Mouse (Mus musculus): ENCODE measurements around the gene Pou1f1. TPM values are rescaled to one million over a fixed set of nuclear protein-coding genes. Genes with fewer than 3 reads are reported as not detected.

The Pou1f1 gene
- polyA plus RNA-seq, 1 experiment from 2014 or later: not detected

DNA sequence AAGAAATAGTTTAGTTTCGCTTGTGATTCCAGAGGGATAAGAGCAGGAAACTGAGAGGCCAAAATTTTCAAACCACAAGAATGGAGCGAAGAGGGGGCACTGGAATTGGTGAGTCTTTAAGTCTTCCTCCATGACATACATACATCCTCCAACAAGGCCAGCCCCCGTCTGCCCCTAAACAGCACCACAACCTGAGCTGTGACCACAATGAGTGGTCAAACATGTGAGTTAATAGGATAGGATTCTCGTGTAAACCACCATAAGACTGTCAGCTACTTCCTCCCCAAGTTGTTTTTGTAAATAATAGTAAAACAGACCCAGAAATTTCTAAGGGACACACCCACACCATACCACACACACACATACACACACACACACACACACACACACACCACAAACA, 48.5 kb downstream of the Pou1f1 start:
- no peak overlapping the region for H3K27ac ChIP-seq (replicated peaks)
- no peak overlapping the region for H3K9ac ChIP-seq (replicated peaks)
- WGBS: 79% methylated on average over 4 of the region's 4 CpGs
- ATAC-seq (ENCODE audit: low FRiP score, low read depth): no peak
- no peaks in the 10 kb centered on the region for H3K36me3 ChIP-seq
- H3K4me2 ChIP-seq (replicated peaks): no peak overlapping the region
- H3K4me3 ChIP-seq: no peak overlapping the region
- no peaks in the 10 kb centered on the region for H3K27me3 ChIP-seq
- no peaks in the 10 kb centered on the region for H3K4me1 ChIP-seq
- H3K9me3 ChIP-seq: no peaks in the 10 kb centered on the region

DNA sequence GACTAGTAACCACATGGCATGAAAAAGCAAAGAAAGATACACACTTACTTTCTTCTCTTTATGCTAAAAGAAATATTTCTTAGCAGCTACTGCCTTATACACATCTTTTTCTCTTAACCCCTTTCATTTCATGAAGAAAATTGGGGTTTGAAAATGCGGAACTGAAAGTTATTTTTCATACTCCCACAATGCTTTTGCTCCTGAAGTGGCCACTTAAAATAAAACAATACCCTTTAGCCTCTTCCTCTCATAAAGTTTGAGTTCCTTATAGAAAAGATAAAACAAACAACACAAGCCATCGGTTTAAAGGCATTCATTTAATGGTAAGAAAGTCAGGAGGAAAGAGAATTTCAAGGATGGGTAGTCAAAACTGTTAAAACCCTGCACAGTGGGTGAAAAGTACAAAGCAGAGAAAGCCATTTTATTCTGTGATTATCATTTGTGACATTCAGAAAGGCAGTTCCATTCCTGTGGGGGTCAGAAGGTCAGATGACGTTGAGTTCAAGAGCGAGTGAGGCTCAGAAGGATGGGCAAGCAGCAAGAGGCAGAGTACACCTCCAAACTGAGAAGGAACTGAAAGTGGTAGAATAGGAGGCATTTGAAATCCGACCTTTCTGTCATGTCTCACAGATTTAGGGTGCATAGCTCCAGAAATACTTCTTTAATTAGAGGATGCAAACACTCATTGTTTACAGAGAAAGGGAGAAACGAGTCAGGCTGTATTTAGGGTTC, 57.2 kb downstream of the Pou1f1 start:
- Histone ChIP-seq H3K9me3 (no peaks in the 10 kb centered on the region), H3K36me3 (no peaks in the 10 kb centered on the region), H3K27ac (replicated peaks) (no peak overlapping the region), H3K9ac (replicated peaks) (no peak overlapping the region), H3K4me2 (replicated peaks) (no peak overlapping the region), H3K27me3 (no peaks in the 10 kb centered on the region), H3K4me3 (no peak overlapping the region), H3K4me1 (no peaks in the 10 kb centered on the region)
- 48% methylated on average over 6 of the region's 6 CpGs for WGBS
- no peak for ATAC-seq (ENCODE audit: low FRiP score, low read depth)

Other genes with a start within 250 kb of the Pou1f1 start
- gene Chmp2b, start 42.2 kb downstream of the Pou1f1 start, polyA plus RNA-seq (2016; fragmentation: Nextera tagmentation; extraction: Ambion mirVana): 36.9 and 43.3 TPM in 2 replicates